Comparison of ENCODE assay signal across 8 mouse cellular contexts in the genomic region with DNA sequence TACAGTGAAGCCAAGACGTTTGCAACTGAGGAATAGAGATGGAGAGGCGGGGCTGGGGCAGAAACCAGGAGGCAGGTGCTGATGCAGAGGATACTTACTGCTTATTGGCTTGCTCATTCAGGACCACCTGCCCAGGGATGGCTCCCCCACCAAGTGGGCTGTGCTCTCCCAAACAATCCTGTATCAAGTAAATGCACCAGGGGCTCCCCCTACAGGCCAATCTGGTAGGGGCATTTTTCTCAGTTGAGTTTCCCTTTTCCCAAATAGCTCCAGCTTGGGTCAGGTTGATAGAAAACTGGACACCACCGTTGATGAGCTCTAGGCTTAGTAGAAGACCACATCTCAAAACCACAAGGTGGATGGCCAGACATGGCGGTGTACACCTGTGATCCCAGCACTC.
A peak's percentile ranks its signal among the peaks of the same experiment; 100 is the strongest.
DNase-seq lines count a peak whose midpoint lies in the region; ATAC-seq and TF ChIP-seq lines count a peak whose summit lies in the region.

No protein-coding gene starts in this region.

- no peaks in the 10 kb centered on the region for H3K9me3 ChIP-seq in heart, postnatal 0 days (replicated peaks; ENCODE audit: control insufficient read depth, low read length)
- no peaks in the 10 kb centered on the region for H3K9me3 ChIP-seq in lung, postnatal 0 days (ENCODE audit: low read length)
- no peaks in the 10 kb centered on the region for H3K9me3 ChIP-seq in neural tube, embryonic 11.5 days (ENCODE audit: control insufficient read depth, low read length)

- no peaks in the 10 kb centered on the region for H3K27me3 ChIP-seq in heart, postnatal 0 days (ENCODE audit: control insufficient read depth, insufficient read depth, low read length)
- H3K27me3 ChIP-seq in lung, postnatal 0 days (replicated peaks; ENCODE audit: insufficient read depth, low read length): no peaks in the 10 kb centered on the region
- H3K27me3 ChIP-seq in neural tube, embryonic 11.5 days (ENCODE audit: control insufficient read depth, insufficient read depth, low read length): no peaks in the 10 kb centered on the region

- no peak for TF ChIP-seq EP300 in heart, postnatal 0 days (IDR thresholded peaks at IDR 0.05; ENCODE audit: low read depth)
- TF ChIP-seq EP300 in lung, postnatal 0 days (IDR thresholded peaks at IDR 0.05): no peak

- DNase-seq in heart, postnatal 0 days (ENCODE audit: low spot score): no peak
- DNase-seq in heart, adult 8-10 months (ENCODE audit: low spot score): no peak
- no peak for DNase-seq in lung, postnatal 0 days (ENCODE audit: low spot score)
- DNase-seq in lung, postnatal 4 days: no peak
- DNase-seq in brain, adult 2 months (ENCODE audit: low read depth, low spot score): peak; percentile 22
- DNase-seq in neural tube, embryonic 11.5 days (ENCODE audit: low spot score): peak; percentile 42
- no peak for DNase-seq in MN1 (ENCODE audit: low spot score)
- no peak for DNase-seq in ovary, postnatal 10 days (ENCODE audit: low spot score)

- no peak overlapping the region for H3K4me3 ChIP-seq in heart, postnatal 0 days (ENCODE audit: low read depth, low read length)
- no peak overlapping the region for H3K4me3 ChIP-seq in lung, postnatal 0 days (ENCODE audit: low read depth, low read length)
- H3K4me3 ChIP-seq in neural tube, embryonic 11.5 days (ENCODE audit: low read depth, low read length): no peak overlapping the region

- H3K27ac ChIP-seq in heart, postnatal 0 days (ENCODE audit: low read depth): no peak overlapping the region
- H3K27ac ChIP-seq in lung, postnatal 0 days (ENCODE audit: low read length): no peak overlapping the region
- no peak overlapping the region for H3K27ac ChIP-seq in neural tube, embryonic 11.5 days (ENCODE audit: low read depth, low read length)

- H3K4me2 ChIP-seq in heart, postnatal 0 days (ENCODE audit: low read depth, low read length): no peak overlapping the region
- H3K4me2 ChIP-seq in lung, postnatal 0 days (replicated peaks; ENCODE audit: low read depth, low read length): no peak overlapping the region
- H3K4me2 ChIP-seq in neural tube, embryonic 11.5 days (ENCODE audit: low read depth): no peak overlapping the region

- TF ChIP-seq CTCF in heart, postnatal 0 days (IDR thresholded peaks at IDR 0.05; ENCODE audit: low read depth): peak; percentile 30; the same call in 1 of the 2 replicates
- peak; percentile 52 for TF ChIP-seq CTCF in lung, postnatal 0 days (IDR thresholded peaks at IDR 0.05)

- 59% methylated on average over 4 of the region's 4 CpGs for WGBS in heart, postnatal 0 days
- 55% methylated on average over 4 of the region's 4 CpGs for WGBS in lung, postnatal 0 days
- WGBS in neural tube, embryonic 11.5 days: 54% methylated on average over 4 of the region's 4 CpGs

- no peaks in the 10 kb centered on the region for H3K4me1 ChIP-seq in heart, postnatal 0 days (ENCODE audit: control insufficient read depth, insufficient read depth)
- no peaks in the 10 kb centered on the region for H3K4me1 ChIP-seq in lung, postnatal 0 days (ENCODE audit: insufficient read depth, low read depth, low read length)
- H3K4me1 ChIP-seq in neural tube, embryonic 11.5 days (ENCODE audit: control insufficient read depth, insufficient read depth, low read length): peaks cover 15% of the 10 kb centered on the region

- no peaks in the 10 kb centered on the region for H3K36me3 ChIP-seq in heart, postnatal 0 days (replicated peaks; ENCODE audit: control insufficient read depth, insufficient read depth, low read length)
- H3K36me3 ChIP-seq in lung, postnatal 0 days (ENCODE audit: insufficient read depth, low read length): no peaks in the 10 kb centered on the region
- no peaks in the 10 kb centered on the region for H3K36me3 ChIP-seq in neural tube, embryonic 11.5 days (ENCODE audit: control insufficient read depth, insufficient read depth, low read length)

- no peak overlapping the region for H3K9ac ChIP-seq in heart, postnatal 0 days (replicated peaks; ENCODE audit: low read depth, low read length)
- no peak overlapping the region for H3K9ac ChIP-seq in lung, postnatal 0 days (replicated peaks; ENCODE audit: low read depth)
- no peak overlapping the region for H3K9ac ChIP-seq in neural tube, embryonic 11.5 days (ENCODE audit: low read length)

- ATAC-seq in heart, postnatal 0 days (ENCODE audit: insufficient read depth, low read depth): no peak
- no peak for ATAC-seq in lung, postnatal 0 days
- no peak for ATAC-seq in neural tube, embryonic 11.5 days (ENCODE audit: insufficient read depth, low FRiP score, low TSS enrichment)

Comparison
In these comparisons a context has a peak if more than half of its experiments do, and no peak if none do; other contexts are left out.
1. DNase-seq: peak in brain, adult 2 months (single experiment) and neural tube, embryonic 11.5 days (single experiment); none in heart, postnatal 0 days (single experiment), heart, adult 8-10 months (single experiment), lung, postnatal 0 days (single experiment), lung, postnatal 4 days (0 of 2), MN1 (single experiment) and ovary, postnatal 10 days (single experiment).